Mouse (Mus musculus) layer of hippocampus, postnatal 10 days (tissue): Measurements from ENCODE around the gene Krt24. TPM values are rescaled to one million over a fixed set of nuclear protein-coding genes. Genes with fewer than 3 reads are reported as not detected.
"Not testable (repeated sequence)": the region's sequence is repeated elsewhere in the genome, so short reads cannot be mapped to it uniquely, and the experiment has no call there.

ENCODE experiments used
- DNase-seq, 2 experiments: peaks; one replicate each; pipeline ENCODE4 v3.0.0; 2021; ENCODE audit warnings: low spot score in 2 of 2
- total RNA-seq, 2 experiments: library from RNA; stranded (reverse); gene quantifications; 2 replicates each; pipeline ENCODE4 v1.2.3; 2021

Krt24 gene
- total RNA-seq, 2 experiments from 2014 or later = not detected

DNA sequence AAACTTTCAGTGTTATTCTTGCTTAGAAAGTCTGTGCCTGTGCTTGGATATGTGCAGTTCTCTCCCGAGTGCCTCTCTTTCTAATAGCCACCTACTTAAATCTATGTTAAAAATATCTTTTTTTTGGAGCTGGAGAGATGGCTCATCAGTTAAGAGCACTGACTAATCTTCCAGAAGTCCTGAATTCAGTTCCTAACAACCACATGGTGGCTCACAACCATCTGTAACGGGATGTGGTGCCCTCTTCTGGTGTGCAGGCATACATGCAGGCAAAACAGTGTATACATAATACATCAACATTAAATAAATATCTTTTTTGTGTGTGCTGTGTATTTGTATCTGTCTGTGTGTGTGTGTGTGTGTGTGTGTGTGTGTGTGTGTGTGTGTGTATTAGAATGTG is 31.2 kb downstream of the Krt24 start:
- no peak for DNase-seq

DNA sequence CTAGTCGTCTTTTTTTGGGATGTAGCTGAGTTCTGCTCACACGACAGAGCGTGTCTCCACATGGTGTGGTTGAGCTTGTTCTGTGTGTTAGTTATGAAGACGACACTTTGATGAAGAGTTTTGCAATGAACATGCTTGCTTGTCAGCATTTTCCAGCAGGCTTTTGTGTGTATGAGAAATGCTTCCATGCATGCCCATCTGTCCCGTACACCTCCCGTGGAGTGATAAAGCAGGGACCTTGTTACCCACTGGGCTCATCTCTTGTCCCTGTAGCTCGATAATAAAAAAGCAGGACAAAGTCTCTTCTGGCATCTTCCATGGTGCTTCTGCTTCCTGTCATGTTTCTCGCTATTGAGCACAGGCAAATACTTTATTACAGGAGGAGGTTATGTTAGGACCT is 32.4 kb downstream of the Krt24 start:
- DNase-seq = no peak

DNA sequence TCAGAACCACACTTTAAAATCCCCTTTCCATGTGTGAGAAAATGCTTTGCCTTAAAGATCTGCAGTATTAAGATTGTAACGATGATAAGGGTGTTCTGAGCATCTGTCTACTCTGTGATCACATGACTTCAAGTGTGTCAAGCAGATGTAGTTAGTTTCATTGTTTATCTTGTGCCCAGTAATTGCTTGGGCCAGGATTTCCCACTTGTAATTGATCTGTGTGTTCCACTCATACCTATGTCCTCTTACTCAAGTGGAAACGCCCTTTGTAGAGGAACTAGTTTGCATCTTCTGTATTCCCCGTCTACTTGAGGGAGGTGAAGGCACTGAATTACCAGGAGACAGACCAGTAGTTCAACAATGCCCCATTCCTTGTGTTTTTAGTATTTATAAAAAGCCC is 34.4 kb downstream of the Krt24 start:
- DNase-seq = no peak

DNA sequence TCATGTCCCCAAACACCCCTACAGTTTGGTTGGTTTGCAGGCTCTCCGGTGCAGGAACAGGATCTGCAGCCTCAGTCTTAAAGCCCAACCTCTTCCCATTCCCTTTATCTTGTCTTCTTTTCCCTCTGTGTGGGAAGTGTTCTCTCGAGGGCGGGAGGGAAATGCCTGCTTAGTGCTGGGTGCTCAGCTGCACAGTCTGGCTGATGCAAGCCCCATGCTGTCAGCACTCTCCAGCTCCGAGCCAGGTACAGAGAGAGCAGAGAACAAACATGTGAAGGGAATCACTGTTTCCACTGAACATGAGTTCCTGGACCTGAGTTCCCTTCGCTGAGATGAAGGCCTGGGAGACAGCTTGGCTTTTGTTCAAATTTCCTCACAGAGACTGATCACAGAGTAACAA is 34.8 kb downstream of the Krt24 start:
- peak; percentile 24 to 35 for DNase-seq

DNA sequence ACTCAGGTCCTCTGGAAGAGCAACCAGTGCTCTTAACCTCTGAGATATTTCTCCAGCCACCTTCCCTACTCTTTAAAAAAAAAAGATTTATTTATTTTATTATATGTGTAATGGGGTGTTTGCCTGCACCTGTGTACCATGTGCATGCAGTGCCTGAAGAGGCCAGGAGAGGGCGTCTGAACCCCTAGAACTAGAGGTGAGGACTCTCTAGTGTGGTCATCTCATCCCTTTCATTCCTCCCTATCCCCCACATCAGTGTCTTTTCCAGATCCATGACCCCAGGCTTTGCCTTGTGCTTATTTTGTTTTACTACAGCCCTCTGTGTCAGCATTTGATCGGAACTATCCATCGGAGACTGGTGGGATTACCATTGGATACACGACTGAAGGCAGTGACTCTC is 35.9 kb downstream of the Krt24 start:
- no peak for DNase-seq

DNA sequence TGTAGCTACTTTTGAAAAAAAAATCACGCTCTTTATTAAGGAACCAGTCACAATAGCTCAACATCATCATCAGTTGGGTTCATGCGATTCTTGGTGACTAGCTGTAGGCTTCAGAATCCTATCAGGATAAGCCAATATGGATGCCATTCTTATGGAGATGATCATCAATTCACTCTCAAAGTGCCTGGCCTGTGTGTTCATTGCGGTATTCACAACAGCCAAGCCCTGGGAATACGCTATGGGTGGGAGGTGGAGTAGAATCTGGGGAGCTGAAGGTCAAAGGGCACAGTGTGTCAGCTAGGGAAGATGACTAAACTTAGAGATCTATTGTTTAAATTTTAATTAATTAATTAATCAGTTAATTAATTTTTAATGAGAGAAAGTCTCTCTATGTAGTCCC is 37.1 kb downstream of the Krt24 start:
- no peak for DNase-seq

DNA sequence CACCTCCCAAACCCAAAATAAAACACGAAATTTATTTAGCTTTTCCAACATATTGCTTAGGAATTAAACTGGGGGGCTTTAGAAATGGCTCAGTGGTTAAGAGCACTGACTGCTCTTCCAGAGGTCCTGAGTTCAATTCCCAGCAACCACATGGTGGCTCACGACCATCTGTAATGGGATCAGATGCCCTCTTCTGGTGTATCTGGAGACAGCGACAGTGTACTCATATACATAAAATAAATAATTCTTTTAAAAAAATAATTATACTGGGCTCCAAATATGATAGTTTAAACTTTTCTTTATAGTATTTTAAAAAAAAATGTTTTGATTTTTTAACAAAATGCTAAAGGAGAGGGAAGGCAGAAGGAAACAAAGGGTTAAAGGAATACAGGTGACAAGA is 40.5 kb downstream of the Krt24 start:
- not testable (repeated sequence) for DNase-seq

DNA sequence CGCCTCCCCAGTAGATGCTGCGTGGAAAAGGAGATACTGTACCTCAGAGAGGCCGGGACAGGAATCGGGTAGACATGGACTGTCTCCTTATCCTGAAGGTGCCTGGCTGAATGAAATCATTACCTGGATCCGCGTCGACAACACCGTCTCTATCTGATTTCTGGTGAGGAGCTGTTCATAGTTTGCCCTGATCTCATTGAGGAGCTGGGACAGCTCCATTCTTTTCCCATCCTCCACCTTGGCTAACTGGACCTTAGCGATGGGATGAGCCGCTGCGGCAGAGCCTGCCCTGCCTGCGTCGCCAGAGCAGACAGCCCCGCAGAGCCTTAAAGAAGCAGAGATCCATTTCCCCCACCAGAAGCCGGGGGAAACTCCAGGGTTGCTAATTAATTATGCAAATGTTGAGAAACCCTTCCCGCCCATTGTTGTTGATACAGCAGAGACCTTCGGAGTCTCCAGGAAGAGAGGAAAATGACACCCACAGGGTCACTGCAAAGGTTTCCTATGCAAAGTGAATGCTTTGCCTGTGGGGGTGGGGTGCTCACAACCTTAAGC is 41.2 kb downstream of the Krt24 start, which contains the start of gene Krt222:
Krt222 (minus strand) TSS at position 266 of the 555 bp plus-strand sequence.
- DNase-seq = peak; percentile 21 to 39

DNA sequence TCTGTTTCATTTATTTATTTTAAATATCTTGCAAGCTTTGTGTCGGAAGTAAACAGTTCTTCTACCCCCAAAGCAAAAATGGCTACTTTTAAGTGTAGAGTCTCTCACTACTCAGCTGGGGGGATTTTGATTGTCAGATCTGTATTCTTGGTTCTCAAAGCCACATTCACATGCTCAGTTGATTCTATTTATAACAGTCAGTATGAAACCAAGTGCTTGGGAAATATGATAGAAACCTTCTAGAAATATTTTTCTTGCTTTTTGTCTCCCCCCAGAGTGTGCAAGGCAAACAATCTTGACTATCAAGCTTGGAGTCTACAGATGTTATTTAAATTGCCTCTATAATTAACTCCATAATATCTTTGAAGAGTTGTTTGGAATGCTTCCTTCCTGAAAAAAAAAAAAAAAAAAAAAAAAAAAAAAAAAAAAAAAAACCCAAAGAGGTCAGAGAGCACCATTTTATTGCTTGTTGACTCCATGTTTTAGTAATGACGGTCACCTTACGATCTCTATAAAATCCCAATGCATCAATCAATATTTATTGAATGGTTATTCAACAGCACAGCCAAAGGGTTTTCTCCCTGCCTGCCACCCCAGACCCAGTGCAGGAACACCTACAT is 41.8 kb downstream of the Krt24 start:
- no peak for DNase-seq

DNA sequence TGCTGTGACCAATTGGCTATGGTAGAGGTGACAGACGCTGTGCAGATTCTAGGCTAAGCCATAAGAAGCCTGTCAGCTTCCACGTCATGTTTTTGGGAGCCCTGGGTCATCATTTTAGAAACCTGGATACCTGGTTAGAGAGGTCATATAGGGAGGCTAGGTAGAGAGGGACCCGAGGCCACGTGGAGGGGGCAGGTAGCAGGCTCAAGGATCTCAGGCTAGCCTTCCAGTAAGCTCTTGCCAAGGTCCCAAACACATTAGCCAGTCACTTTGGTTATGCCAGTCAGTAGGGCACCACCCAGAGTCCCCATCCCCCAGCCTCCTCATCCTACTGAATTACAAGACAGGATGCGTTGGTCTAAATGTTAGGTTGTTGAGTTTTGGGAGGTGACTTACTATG is 43.0 kb downstream of the Krt24 start:
- DNase-seq = no peak

DNA sequence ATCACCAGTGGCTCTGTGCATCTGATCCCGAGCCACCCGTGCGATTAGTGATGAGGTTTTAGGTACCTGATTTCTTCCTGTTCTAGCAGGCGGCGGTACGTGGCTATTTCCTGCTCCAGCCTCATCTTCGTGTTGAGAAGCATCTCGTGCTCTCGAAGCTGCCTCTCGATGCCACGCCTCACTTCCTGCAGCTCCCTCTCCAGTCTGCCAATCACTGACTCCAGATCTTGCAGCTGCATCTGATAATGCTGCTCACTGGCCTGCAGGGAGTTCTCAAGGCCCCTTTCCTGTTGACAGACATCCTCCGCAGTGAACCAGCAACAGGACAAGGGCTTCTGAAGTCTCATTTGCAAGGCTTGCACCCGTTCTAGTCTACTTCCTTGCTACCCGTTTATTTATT is 46.6 kb downstream of the Krt24 start:
- no peak for DNase-seq

DNA sequence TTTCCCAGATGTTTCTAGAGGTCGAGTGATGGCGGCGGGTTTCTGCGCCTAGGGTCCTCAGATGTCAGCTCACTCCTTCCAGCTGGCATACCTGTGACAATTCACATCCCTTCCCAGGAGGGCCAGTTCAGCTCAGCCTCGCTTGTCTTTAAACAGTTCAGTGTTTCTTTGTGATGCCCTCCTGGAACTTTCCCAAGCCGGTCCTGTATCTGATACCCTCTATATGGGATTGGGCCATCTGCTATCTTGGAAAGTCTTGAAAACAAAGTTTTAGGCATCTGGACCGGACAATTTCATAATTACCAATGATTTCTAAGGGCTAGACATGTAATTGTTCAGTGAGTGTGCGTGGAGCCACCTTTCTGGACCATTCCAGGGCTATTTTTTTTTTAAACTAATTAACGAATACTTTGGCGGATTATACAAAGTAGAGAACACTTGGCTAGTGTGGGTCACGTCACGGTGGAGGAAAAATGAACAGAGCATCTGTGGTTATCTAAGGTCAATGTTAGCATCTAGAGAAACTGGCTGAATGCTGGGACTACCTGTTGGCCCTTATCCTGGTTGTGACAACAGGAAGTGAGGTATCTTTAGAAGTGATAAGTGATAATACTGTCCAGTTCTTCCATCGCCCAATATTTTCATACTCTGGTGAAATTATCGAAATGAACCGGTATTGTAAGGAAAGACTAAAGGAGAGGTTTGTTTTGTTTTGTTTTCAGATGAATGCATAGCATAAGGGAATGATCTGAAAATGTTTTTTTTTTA is 53.8 kb downstream of the Krt24 start:
- no peak for DNase-seq

DNA sequence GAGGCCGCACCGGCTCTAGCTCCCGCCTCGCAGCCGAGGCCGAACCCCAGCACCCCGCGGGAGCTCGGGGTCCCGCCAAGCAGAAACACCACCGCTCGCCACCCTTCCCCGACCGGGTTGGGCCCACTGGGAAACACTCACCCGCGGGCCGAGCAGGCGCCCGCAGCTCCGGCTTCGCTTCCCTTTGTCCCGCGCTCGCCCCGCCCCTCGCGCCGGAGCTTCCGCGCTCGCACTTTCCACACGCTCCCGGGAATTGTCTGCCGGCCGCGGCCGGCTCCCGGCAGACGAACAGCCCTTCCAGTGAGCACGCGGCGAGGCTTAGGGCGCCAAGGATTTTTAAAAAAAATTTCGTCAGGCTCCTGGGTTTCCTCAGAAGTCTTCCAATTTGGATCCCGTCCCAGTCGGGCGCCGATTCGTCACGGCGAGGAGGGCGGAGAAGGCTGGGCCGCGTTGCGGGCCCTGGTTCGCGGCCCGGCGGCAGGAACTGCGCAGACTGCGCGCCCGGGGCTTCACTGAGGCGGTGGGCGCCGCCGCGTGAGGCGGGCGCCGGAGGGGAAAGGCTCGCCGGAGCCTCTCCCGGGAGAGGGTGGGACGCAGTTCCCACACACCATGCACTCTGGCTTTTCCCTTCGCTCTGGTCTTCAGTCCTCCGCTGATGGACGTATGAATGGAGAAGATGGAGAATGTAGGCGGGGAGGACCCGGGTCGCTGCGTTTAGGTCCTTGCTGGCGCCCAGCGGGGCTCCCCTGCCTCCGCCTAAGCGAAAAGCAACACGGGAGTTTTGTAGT is 54.6 kb downstream of the Krt24 start, which contains the start of gene Smarce1:
Smarce1 (minus strand) TSS at position 757 of the 788 bp plus-strand sequence.
- DNase-seq = peak; percentile 78 to 85

Other genes with a start within 250 kb of the Krt24 start
- 10 to 100 TPM; 95.0 to 96.7 TPM for gene Igfbp4, start 244.0 kb downstream of the Krt24 start, total RNA-seq
- under 1 TPM; 0.09 to 0.11 TPM for gene Tns4, start 196.0 kb downstream of the Krt24 start, total RNA-seq
- not detected for gene Ccr7, start 130.2 kb downstream of the Krt24 start, total RNA-seq
- 10 to 100 TPM; 90.7 to 93.3 TPM for gene Smarce1, start 54.2 kb downstream of the Krt24 start, total RNA-seq
- 10 to 100 TPM; 24.0 to 25.7 TPM for gene Krt222, start 41.2 kb downstream of the Krt24 start, total RNA-seq
- not detected for gene Krt25, start 37.7 kb upstream of the Krt24 start, total RNA-seq
- under 1 TPM; 0.13 to 0.23 TPM for gene Krt26, start 52.7 kb upstream of the Krt24 start, total RNA-seq
- gene Krt27, start 65.8 kb upstream of the Krt24 start, total RNA-seq = not detected
- under 1 TPM; 0.30 to 0.33 TPM for gene Krt28, start 89.6 kb upstream of the Krt24 start, total RNA-seq
- gene Krt10, start 104.1 kb upstream of the Krt24 start, total RNA-seq = 10 to 100 TPM; 14.3 to 14.8 TPM
- gene Krt12, start 137.0 kb upstream of the Krt24 start, total RNA-seq = 1 to 10 TPM; 1.5 to 1.6 TPM
- gene Krt20, start 152.9 kb upstream of the Krt24 start, total RNA-seq = not detected
- gene Krt23, start 207.9 kb upstream of the Krt24 start, total RNA-seq = not detected
- gene Krt39, start 236.1 kb upstream of the Krt24 start, total RNA-seq = not detected